Mouse (Mus musculus) 416B (cell line): ENCODE measurements around the gene Rnf223.
A peak's percentile ranks its signal among the peaks of the same experiment; 100 is the strongest.

Experiments used
- DNase-seq: peaks from one replicate; pipeline ENCODE4 v3.0.0; 2011; ENCODE audit warnings: low read depth

Rnf223 gene

DNA sequence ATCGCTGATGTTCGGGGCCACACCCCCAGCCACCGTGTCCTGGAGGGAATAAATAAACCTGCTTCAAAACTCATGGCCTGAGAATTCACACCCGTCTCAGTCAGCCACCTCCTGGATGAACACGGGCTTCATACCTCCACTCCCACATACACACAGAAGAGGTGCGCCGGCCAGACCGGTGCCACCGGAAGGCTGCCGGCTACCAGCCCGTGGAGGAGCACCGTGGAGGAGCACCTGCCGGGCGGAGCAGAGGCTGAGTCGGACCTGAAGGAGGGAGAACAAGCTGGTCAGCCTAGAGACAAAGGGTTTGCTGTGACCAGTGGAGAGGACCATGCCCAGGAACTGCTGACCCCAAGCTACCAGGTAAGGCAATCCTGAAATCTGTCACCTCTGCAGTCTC is at the start of gene Rnf223:
Gene Rnf223, plus strand, starts transcription at position 78 of the 400 bp plus-strand sequence.
- DNase-seq = no peak

DNA sequence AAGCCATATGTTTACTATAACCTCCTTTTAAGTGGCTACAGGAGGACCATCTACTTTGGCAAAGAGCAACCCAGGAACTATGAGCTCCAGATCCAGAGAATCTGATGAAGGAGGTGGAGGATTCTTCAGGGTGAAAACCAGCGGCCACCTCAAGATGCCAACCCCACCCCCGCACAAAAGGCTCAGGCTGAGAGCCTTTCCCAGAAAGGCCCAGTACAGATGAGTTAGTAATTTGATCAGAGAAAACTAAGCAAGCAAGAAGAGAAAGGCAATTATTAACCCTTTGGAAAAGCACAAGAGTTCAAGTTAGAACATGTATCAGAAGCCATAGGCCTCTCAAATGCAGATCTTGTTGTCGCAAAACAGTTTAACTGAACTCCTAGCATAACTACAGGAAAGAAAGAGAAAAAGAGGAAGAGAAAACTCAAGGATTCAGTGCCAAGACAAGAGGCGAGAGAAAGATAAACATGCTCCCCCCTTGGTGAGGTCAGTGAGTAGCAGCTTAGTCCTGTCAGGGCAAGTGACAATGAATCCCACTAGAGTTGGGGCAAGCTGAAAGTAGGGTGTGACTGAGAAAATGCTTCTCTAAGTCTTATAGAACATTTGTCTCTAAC is 47.6 kb upstream of the Rnf223 start:
- peak; percentile 19 for DNase-seq

DNA sequence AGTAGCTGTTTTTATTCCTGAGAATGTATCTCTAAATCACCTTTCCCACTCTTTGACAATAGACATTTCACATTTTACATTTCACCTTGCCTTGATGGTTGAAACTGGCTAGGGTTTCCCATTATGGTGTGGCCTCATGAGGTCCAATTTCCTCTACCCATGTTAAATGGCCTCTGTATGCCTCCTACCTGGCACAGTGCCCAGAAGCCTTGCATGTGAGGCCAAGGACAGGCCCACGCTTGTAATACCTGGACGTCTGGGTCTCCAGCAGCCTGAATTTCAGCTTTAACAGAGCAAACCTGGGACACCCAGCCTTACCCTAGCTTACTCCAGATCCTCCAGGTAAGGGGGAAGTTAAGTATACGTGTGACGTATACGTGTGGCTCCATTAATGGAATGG is 47.0 kb upstream of the Rnf223 start:
- peak; percentile 46 for DNase-seq

DNA sequence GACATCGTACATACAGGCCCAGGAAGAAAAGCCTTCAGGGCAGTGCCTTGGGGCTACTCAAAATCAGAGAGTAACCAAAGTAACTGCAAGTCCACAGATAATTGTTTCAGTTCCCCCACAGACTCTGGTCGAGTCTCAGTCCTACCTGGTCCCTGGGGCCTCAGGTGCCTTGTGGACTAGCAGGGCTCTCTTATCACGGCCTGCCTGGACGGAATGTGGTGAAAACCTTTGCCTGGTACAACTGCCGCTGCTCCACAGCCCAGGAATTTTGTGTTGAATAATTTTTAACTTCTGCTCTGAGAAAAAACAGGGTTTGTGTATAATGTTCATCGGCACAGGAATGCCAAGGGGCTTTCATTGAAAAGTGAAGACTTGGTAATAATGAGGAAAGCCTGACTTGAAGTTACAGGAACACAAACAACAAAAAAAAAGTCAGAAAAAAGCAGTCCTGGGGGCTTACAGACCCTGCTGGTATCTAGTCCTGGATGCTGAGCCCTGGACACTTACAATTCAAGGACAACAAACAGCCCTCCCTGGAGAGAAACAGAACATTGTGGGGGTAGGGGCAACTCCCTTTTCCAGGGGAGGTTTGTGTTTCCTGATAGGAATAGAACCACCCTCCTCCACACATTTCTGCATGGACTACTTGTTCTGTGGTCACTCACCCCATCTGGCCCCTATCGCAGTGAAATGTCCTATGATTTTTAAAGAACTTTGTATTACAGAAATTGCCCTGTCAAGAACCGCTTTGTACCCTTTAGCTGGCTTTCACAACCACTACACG is 46.0 kb upstream of the Rnf223 start:
- no peak for DNase-seq

DNA sequence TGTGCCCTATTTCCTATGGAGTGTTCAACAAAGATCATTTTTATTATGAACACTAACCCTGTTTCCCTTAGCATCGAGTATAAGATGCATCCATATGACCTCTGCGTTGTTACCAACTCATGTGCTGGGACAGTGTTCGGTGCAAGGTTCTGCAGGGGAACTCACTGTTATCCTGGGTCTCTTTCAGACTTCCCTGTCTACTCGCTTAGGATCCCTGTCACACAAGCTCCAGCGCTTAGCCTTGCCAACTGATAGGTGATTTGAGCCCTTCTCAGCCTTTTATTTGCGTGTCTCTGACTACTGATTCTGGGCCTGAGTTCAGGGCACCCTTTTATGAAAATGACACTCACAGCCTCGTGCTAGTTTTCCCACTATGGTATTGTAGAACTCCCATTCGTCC is 45.1 kb upstream of the Rnf223 start:
- no peak for DNase-seq

DNA sequence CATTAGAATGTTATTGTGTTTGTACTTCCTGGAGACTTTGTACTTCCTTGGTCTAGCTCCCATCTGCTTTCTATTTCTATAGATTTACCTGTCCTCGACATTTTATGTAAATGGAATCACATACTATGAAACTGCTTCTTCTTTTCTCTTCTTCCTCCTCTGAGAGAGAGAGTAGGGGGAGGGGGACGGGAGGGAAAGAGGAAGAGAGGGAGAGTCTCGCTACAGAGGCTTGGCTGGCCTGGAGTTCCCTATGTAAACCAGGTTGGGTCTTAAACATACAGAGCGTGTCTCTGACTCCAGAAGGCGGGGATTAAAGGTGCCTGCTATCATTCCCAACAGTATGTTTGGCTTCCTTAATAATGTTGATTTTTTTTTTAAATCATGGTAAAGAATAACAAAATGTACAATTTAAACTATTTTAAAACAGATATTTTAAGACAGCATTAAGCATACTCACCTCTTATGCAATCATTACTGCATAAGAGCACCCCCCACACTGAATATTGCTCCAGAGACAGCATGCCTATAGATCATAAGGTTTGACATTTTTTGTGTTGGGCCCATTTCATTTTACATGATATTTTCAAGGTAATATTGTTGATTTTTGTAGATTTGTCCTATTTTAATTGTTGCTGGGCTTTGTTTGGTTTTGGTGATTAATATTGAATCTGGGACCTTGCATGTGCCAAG is 42.8 kb upstream of the Rnf223 start:
- peak; percentile 33 for DNase-seq

DNA sequence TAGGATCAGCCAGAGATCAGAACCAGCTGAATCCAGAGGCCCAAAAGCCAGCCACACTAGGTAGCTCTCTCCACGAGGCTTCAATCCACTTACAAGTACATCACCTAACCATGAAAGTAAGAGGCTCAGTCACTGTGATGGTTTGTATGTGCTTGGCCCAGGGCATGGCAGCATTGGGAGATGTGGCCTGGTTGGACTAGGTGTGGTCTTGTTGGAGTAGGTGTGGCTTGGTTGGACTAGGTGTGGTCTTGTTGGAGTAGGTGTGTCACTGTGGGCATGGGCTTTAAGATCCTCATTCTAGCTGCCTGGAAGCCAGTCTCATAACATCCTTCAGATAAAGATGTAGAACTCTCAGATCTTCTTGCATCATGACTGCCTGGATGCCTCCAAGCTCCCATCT is 39.1 kb upstream of the Rnf223 start:
- no peak for DNase-seq

DNA sequence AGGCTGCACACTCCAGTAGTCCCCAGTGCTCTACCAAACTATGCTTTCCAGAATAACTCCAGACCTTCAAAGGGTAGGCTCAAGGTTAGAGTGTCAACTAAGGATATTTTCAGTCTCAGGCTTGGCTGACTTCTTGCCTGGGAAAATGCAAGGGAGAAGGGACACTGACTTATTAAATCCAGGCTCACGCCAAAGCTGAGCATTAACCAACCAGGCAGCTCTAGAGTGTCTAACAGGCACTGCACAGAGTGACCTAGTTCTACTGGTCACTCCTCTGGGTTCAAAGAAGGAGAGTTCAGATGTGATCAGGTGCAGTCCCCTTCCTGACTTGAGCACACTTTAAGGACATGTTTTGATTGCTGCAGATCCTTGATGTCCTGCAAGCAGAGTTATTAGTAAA is 37.5 kb upstream of the Rnf223 start:
- no peak for DNase-seq

DNA sequence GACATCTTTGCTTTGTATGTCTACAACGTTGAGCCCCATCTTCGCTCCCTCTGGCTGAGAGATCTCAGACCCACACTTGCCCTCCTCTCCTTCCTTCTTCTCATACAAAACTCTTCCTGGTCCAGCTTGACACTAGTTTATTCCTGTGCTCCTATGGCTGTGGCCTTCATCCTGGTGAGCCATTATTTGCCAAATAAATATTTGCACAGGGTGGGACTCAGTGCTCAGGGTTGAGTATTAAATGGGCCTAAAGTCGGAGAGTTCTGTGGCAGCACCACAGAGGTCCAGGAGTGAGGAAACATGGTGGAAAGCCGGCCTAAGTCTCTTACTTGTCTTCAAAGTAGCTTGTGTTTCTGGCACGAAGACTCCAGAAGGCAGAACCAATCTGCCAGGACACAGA is 36.6 kb upstream of the Rnf223 start:
- DNase-seq = no peak

DNA sequence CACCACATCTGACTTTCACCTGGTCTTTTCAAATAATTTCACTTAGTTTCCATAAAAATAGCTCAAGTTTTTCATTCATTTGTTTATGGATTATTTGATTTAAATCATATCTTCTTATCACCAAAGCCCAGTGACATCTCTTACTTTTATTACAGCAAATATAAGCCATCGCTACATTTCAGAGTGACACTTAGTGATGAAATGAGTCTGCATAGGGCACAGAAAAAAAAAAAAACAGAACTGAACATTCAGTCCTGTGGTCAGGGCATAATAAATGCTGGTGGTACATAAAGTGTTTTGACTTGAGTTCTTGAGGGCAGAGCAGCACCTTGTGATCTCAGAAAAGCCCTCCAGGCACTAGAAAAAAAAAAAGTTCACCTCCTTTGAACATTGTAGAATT is 34.1 kb upstream of the Rnf223 start:
- no peak for DNase-seq

DNA sequence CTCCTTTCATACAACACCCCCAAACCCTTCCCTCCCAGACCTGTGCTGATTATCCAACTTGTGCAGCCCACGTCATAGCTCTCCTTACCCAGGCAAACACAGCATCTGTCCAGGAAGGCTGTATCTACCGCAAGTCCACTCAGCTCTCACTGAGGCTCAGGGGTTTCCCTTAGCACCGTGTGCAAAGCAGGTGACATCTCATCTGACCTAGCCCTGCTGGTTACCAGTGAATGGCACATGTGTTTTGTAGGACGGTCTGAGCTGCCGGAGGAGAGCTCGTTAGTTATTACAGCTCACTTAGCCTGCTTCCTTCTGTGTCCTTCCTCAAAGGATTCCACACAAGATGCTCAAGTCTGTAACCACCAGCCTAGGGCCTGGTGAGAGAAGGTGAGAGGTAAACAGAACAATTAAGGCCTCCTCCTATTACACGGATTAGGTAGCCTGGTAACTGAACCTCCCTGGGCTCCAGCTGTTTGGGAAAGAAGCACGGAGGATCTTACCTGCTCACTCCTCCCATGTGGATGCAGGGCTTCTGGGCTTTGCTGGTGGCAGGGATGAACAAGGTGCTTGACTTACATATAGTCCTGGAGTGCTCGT is 32.4 kb upstream of the Rnf223 start:
- no peak for DNase-seq

DNA sequence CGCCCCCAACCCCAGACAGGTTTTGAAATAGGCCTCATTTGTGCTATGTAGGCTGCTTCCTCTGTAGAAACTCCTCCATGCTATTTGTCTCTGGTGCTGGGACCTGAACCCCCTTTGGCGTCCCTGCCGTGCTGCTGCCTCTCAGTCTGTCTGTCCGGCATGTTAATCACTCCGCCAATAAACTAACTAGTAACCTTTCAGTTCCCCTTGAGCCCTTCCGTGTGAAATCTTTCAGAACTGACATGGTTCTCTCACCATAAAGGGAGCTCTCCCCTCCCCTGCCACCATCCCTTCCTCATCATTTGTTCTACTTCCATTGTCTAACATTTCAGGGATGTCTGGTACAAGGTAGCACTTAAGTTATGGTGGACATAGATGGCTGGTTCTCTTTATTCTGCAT is 30.9 kb upstream of the Rnf223 start:
- DNase-seq = no peak

DNA sequence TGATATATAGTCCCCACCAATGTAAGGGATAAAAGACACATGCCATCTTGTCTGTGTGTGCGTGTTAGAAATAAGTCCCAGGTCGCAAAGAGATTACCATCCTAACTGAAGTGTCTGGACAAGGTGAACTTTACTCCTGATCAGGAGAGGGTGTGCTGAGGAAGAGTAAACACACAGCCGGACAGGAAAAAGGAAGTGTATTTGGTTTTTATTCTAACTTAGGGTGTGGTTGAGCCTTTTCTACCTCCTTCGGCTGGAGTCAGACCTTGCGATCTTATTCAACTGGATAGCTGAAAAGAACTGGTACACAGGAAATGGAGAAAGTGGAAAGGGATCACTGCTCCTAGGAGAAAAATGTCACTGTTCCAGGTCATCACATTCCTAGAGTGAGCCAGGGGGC is 29.8 kb upstream of the Rnf223 start:
- DNase-seq = no peak

DNA sequence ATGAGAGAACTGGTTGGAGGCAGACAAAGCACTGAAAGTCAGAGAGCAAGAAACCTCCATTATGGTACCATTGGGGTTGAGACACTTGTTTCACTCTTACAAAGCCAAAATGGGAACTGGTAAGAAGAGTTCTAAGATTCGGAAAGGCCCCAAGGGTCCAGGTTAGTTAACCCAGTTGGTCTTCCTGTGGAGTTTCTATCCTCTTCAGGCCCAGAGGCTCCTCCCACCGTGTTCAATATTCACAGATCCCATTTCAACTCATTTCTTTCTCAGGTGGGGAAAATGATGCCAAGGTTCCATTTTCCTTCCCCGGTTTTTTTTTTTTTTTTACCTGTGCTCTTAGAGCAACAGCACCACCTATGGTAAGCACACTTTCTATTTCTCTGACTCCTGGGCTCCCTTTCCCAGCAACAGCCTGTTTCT is 28.8 kb upstream of the Rnf223 start:
- peak; percentile 24 for DNase-seq

DNA sequence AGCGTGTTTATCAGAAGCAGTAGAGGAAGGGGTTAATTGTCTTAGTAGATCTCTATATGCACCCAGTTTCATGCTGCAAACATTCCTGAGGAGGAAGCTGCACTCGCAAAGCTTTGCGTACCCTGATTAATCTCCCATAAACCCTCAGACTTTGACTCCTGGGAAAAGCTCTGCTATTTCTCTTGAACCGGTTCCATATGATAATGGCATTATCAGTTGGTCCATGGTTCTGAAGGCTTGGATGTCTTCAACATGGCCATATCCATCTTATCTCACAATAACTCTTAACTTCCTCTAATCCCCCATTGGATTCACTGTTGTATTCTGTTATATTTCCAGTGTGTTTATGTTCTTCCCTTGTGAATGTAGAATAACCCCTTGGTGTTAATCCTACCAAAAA is 27.0 kb upstream of the Rnf223 start:
- DNase-seq = no peak

DNA sequence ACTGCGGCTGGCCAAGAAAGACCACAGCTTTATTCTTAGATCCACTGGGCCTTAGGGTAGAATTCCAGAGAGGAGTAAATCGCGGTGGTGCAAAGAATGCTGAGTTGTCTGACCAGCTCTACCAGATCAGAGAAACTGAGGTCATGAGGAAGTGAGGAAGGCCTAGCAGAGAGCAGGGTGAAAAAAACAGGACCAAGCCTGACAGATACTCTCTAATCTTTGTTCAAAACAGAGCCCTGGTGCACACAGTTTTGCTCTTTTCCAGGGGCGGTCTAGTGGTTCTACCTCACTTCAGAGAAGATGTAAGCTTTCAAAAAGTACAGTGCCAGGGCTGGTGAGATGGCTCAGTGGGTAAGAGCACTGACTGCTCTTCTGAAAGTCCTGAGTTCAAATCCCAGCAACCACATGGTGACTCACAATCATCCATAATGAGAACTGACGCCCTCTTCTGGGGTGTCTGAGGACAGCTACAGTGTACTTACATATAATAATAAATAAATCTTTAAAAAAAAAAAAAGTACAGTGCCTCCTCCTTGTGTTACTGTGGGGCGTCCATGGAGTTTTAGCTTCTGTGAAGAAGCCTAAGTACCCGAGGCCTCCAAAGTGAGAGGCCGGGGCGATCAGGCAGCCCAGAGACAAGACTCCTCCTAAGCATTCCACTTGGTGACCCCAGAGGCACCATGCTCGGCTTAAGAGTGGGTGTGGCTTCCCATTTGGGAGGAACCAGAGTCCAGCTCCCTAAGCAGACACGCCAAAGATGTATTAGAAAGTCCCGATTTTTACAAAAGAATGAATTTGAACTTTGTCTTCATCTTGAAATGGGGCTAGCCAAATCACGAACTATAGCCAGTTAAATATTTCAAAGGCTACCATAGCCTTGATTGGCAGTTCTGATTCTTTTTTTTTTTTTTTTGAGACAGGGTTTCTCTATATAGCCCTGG is 21.4 kb upstream of the Rnf223 start:
- peak; percentile 89 for DNase-seq

DNA sequence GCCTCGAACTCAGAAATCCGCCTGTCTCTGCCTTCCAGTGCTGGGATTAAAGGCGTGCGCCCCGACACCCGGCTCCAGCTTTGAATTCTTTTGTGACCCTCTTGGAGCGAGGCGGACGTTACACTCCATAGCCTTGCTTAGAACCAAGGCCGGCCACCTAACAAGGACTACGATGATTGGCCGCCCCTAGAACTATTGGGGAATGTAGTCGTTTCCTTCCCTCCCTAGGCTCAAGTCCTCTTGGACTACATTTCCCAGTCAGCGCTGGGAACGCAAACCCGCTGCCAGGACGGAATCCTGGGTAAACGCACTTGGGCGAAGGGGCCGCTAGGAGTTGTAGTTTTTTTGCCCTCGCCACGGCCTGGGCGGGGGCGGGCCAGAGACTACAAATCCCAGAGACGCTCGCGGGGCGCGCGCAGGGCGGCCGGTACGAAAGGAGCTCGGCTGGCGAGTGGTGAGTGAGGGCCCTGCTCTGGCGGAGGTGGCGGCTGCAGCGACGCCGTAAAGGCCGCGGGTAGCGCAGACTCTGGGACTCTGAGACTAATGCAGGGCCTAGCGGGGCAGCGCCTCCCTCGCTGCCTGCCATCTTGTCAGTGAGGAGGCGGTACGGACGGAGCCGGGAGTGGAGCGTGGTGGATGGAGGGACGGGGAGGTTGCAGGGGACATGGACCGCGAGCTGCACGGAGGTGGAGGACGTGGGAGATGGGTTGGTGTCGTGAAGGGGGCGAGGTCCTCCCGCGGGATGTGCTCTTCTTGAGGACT is 20.6 kb upstream of the Rnf223 start, which contains the start of gene 9430015G10Rik:
Gene 9430015G10Rik, plus strand, starts transcription at position 413 of the 762 bp plus-strand sequence.
- DNase-seq = peak; percentile 99

DNA sequence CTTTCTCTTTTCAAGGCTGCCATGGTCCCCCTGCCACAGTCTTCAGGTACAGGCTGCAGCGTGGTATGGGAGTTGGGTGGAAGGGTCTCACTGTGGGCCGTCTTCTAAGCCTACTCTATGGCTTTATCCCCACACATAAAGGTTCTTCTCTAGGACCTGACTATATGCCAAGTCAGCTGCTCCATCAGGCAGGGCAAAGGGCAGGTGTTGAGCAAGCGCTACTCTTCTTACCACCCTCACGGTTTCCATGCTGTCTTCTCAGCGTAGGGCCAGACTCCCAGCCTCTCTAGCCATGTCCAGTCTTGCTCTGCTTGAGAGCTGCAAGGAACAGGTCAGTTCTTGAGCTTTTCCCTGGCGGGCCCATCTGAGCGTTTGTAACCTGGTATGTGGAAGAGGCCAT is 6.2 kb upstream of the Rnf223 start:
- no peak for DNase-seq

DNA sequence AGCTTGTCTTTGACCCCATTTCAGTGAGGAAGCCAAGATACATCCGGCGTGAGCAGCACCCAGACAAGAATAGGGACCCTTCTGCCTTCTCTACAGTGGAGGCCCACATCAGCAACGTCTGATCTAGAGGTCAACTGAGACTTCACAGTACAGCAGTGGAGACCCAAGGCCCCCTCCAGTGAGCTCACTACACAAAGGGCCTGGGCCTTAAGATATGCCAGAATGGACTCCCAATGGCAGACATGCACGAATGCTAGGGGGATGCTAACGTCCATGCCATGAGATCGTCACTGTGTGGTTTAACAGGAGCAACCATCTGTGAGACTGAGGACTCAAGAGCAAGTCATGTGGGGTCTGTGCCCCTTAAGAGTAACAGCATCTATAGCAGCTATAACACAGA is 4.9 kb upstream of the Rnf223 start:
- no peak for DNase-seq

DNA sequence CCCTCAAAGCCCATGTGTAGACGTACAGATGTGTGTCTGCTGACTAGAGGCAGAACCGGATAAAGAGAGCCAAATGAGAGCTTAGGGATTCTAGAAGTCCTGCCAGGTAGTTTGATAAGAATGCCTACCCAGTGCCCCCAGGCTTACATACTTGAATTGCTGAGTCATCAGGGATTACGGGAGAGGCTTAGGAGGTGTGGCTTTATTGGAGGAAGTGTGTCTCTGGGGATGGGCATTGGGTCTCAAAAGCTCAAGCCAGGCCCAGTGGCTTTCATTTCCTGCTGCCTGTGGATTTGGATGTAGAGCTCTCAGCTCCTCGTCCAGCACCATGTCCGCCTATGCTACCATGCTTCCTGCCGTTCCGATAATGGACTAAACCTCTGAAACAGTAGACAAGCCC is 3.5 kb upstream of the Rnf223 start:
- DNase-seq = peak; percentile 50

DNA sequence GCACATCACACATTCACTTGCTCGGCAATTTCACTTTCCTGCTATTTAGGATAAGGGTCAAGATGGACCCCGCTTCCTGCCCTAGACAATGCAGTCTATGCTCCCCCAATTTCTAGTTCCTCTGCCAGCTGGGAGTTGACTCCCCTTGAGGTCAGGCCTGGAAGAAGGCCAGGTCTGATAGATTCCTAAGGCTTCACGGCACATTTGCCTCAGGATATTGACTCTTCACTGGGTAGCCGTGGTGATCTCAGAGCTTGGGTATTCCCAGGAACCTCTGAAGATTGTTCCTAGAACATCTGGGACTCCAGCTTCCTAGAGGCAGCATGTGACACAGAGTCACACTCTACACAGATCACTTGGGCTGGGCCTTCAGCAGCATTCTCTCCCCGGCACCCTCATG is 1.6 kb upstream of the Rnf223 start:
- no peak for DNase-seq
